Mouse (Mus musculus): ENCODE measurements around the gene Ddost.

GRCm38 (mm10) chr4:138286411-138286810, 18.1 kb upstream of the Ddost start:
- no peak for TF ChIP-seq MYOG (IDR thresholded peaks at IDR 0.05; ENCODE audit: control insufficient read depth, extremely low read depth, insufficient read length)
- no peak for TF ChIP-seq CTCF (IDR thresholded peaks at IDR 0.05; ENCODE audit: control insufficient read depth, insufficient read depth, insufficient read length)
- no peak for TF ChIP-seq FOSL1 (IDR thresholded peaks at IDR 0.05; ENCODE audit: insufficient read depth, low read length, poor library complexity, severe bottlenecking)
- no peak for TF ChIP-seq USF1 (IDR thresholded peaks at IDR 0.05; ENCODE audit: low read depth)
- TF ChIP-seq MYOD1 (IDR thresholded peaks at IDR 0.05; ENCODE audit: control insufficient read depth, insufficient read length, low read depth) = no peak
- TF ChIP-seq CEBPB (IDR thresholded peaks at IDR 0.05; ENCODE audit: low read depth) = no peak
- no peak for TF ChIP-seq MAX (IDR thresholded peaks at IDR 0.05)

All from C2C12 (cell line).